Mouse (Mus musculus): Measurements from ENCODE around the gene Cenpm. TPM values are rescaled to one million over a fixed set of nuclear protein-coding genes. Genes with fewer than 3 reads are reported as not detected.
A peak's percentile ranks its signal among the peaks of the same experiment; 100 is the strongest.

Cenpm gene
- polyA plus RNA-seq, 1 experiment from 2014 or later, result 51.6 TPM

GRCm38 (mm10) chr15:82213222-82213621, 31.3 kb downstream of the Cenpm start:
- H3K4me3 ChIP-seq (replicated peaks; ENCODE audit: low read length), result no peak overlapping the region
- no peak overlapping the region for H3K27ac ChIP-seq (ENCODE audit: low read length)
- H3K27me3 ChIP-seq (ENCODE audit: control insufficient read depth, insufficient read depth, low read length), result peaks cover 78% of the 10 kb centered on the region
- H3K4me1 ChIP-seq (ENCODE audit: control insufficient read depth, insufficient read depth, low read length), result peaks cover 10% of the 10 kb centered on the region
- H3K36me3 ChIP-seq (ENCODE audit: control insufficient read depth, insufficient read depth, low read length), result no peaks in the 10 kb centered on the region
- no peak overlapping the region for H3K4me2 ChIP-seq (ENCODE audit: low read depth, low read length)
- no peak overlapping the region for H3K9ac ChIP-seq (ENCODE audit: low read length)
- ATAC-seq (ENCODE audit: insufficient read depth, low FRiP score), result no peak
- WGBS, result 18% methylated on average over 4 of the region's 4 CpGs
- H3K9me3 ChIP-seq (replicated peaks; ENCODE audit: control insufficient read depth, low read length), result no peaks in the 10 kb centered on the region

- Histone ChIP-seq H3K27ac (ENCODE audit: low read length) (no peak within 1 kb of the TSS), H3K4me3 (replicated peaks; ENCODE audit: low read length) (peak within 1 kb of the TSS; percentile 53), H3K36me3 (ENCODE audit: control insufficient read depth, insufficient read depth, low read length) (no peaks in the 10 kb centered on the region), H3K4me2 (ENCODE audit: low read depth, low read length) (peak within 1 kb of the TSS; percentile 86), H3K9me3 (replicated peaks; ENCODE audit: control insufficient read depth, low read length) (no peaks in the 10 kb centered on the region), H3K9ac (ENCODE audit: low read length) (peak within 1 kb of the TSS; percentile 60), H3K27me3 (ENCODE audit: control insufficient read depth, insufficient read depth, low read length) (peaks cover 78% of the 10 kb centered on the region), H3K4me1 (ENCODE audit: control insufficient read depth, insufficient read depth, low read length) (peaks cover 13% of the 10 kb centered on the region)
- ATAC-seq (ENCODE audit: insufficient read depth, low FRiP score), result no peak
- WGBS, result 1% methylated on average over 27 of the region's 34 CpGs
These were observed 31.8 kb downstream of the Cenpm start, which contains the start of gene Shisa8 for GRCm38 (mm10) chr15:82212752-82213063. Gene Shisa8, minus strand, starts transcription at chr15:82212815.

GRCm38 (mm10) chr15:82211911-82212751, 32.4 kb downstream of the Cenpm start:
- peaks cover 81% of the 10 kb centered on the region for H3K27me3 ChIP-seq (ENCODE audit: control insufficient read depth, insufficient read depth, low read length)
- no peaks in the 10 kb centered on the region for H3K9me3 ChIP-seq (replicated peaks; ENCODE audit: control insufficient read depth, low read length)
- H3K9ac ChIP-seq (ENCODE audit: low read length), result peak overlapping the region; percentile 60
- peak; percentile 51; the same call in 1 of the 2 replicates for ATAC-seq (ENCODE audit: insufficient read depth, low FRiP score)
- under 1% methylated on average over 107 of the region's 112 CpGs for WGBS
- H3K4me2 ChIP-seq (ENCODE audit: low read depth, low read length), result peak overlapping the region; percentile 86
- peaks cover 15% of the 10 kb centered on the region for H3K4me1 ChIP-seq (ENCODE audit: control insufficient read depth, insufficient read depth, low read length)
- H3K4me3 ChIP-seq (replicated peaks; ENCODE audit: low read length), result peak overlapping the region; percentile 53
- H3K27ac ChIP-seq (ENCODE audit: low read length), result no peak overlapping the region
- no peaks in the 10 kb centered on the region for H3K36me3 ChIP-seq (ENCODE audit: control insufficient read depth, insufficient read depth, low read length)

DNA sequence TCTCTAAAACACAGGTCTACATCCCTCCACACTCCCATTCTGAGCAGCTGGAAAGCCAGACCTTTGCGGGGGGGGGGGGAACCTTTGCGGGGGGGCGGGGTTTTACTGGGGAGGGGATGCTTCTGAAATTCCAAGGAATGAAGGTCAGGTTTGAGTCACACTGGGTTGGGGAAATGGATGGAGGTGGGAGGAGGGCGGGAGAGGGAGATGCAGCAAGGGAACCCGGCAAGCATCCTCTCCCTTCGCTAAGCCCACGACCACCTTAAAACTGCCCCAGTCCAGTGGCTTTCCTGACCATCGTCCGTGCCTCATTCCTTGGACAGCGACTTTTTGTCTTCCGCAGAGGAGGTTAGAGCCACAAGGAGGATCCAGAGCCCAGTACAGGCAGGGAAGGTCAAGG, 33.3 kb downstream of the Cenpm start:
- H3K9ac ChIP-seq (ENCODE audit: low read length), result no peak overlapping the region; the same call in 1 of the 2 replicates

DNA sequence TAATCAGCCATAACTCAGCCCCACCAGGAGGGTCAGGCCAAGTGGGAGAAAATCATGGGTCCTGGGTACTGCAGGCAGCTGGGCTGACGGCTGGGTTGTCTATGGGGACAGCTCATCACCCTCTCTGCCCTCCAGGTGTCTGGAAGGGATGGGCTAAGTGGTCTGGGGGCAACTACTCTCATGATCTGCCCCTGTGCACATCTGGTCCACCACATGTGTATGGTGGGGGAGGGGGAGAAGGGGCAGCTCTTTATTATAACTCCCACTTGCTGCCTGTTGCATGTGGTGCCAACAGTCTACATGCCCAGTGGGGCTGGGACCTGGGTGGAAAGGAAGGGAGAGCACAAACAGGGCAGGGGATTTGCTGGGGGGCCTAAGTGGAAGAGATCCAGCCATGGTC, 33.7 kb downstream of the Cenpm start:
- H3K4me3 ChIP-seq (replicated peaks; ENCODE audit: low read length), result no peak overlapping the region
- no peak for ATAC-seq (ENCODE audit: insufficient read depth, low FRiP score)
- H3K36me3 ChIP-seq (ENCODE audit: control insufficient read depth, insufficient read depth, low read length), result no peaks in the 10 kb centered on the region
- H3K9me3 ChIP-seq (replicated peaks; ENCODE audit: control insufficient read depth, low read length), result no peaks in the 10 kb centered on the region
- no peak overlapping the region for H3K4me2 ChIP-seq (ENCODE audit: low read depth, low read length)
- peaks cover 81% of the 10 kb centered on the region for H3K27me3 ChIP-seq (ENCODE audit: control insufficient read depth, insufficient read depth, low read length)
- no peak overlapping the region for H3K9ac ChIP-seq (ENCODE audit: low read length)
- 67% methylated on average over 1 of the region's 1 CpGs for WGBS
- no peak overlapping the region for H3K27ac ChIP-seq (ENCODE audit: low read length)
- peaks cover 15% of the 10 kb centered on the region for H3K4me1 ChIP-seq (ENCODE audit: control insufficient read depth, insufficient read depth, low read length)

More for the DNA sequence above, 33.3 kb downstream of the Cenpm start:
- Histone ChIP-seq H3K27ac (ENCODE audit: low read length) (no peak overlapping the region), H3K4me1 (ENCODE audit: control insufficient read depth, insufficient read depth, low read length) (peaks cover 15% of the 10 kb centered on the region), H3K4me3 (replicated peaks; ENCODE audit: low read length) (peak overlapping the region; percentile 53; the same call in 1 of the 2 replicates), H3K36me3 (ENCODE audit: control insufficient read depth, insufficient read depth, low read length) (no peaks in the 10 kb centered on the region), H3K27me3 (ENCODE audit: control insufficient read depth, insufficient read depth, low read length) (peaks cover 81% of the 10 kb centered on the region), H3K4me2 (ENCODE audit: low read depth, low read length) (peak overlapping the region; percentile 86; the same call in 1 of the 2 replicates), H3K9me3 (replicated peaks; ENCODE audit: control insufficient read depth, low read length) (no peaks in the 10 kb centered on the region)
- 5% methylated on average over 11 of the region's 11 CpGs for WGBS
- ATAC-seq (ENCODE audit: insufficient read depth, low FRiP score), result no peak

- Histone ChIP-seq H3K9ac (ENCODE audit: low read length) (no peak overlapping the region), H3K4me3 (replicated peaks; ENCODE audit: low read length) (no peak overlapping the region), H3K27me3 (ENCODE audit: control insufficient read depth, insufficient read depth, low read length) (peaks cover 77% of the 10 kb centered on the region), H3K27ac (ENCODE audit: low read length) (no peak overlapping the region), H3K4me1 (ENCODE audit: control insufficient read depth, insufficient read depth, low read length) (peaks cover 15% of the 10 kb centered on the region), H3K9me3 (replicated peaks; ENCODE audit: control insufficient read depth, low read length) (no peaks in the 10 kb centered on the region), H3K36me3 (ENCODE audit: control insufficient read depth, insufficient read depth, low read length) (peaks cover 5% of the 10 kb centered on the region; the same call in 1 of the 2 replicates), H3K4me2 (ENCODE audit: low read depth, low read length) (no peak overlapping the region)
- 80% methylated on average over 13 of the region's 13 CpGs for WGBS
- ATAC-seq (ENCODE audit: insufficient read depth, low FRiP score), result no peak
These were observed 35.1 kb downstream of the Cenpm start for GRCm38 (mm10) chr15:82209295-82210050.

GRCm38 (mm10) chr15:82208307-82208706, 36.2 kb downstream of the Cenpm start:
- H3K9me3 ChIP-seq (replicated peaks; ENCODE audit: control insufficient read depth, low read length), result no peaks in the 10 kb centered on the region

DNA sequence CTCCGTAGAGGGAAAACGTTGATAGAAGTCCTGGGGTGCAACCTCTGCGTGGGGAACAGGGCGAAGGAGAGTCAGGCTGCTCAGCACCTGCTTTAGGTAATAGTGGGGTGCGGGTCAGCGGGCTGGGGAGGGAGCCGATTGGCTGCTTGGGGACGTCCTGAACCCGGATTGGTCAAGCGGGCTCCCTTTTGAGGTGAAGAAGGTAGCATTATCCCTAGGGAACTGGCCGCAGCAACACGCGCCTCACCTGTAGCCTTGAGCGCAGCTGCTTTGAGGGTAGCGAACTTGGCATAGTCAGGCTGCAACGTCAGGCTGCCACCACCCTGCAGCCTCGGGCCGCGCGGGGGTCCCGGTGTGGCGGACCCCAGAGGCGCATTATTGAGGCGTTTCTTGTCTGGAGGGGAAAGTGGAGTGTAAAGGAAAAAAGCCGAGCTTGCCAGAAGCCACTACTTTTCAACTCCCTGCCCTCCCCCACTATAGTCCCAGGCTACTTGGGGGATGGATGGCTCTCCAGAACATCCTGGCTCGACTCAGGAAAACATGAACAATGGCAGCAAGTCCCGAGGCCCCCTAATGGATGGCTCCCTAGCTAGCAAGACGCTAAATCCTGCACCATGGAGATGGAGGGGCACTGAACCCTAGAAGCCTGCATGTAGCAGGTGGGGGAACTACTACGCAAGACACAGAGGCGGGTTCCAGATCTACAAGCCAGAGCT, 36.9 kb downstream of the Cenpm start:
- Histone ChIP-seq H3K36me3 (ENCODE audit: control insufficient read depth, insufficient read depth, low read length) (peaks cover 12% of the 10 kb centered on the region), H3K27ac (ENCODE audit: low read length) (no peak overlapping the region), H3K4me3 (replicated peaks; ENCODE audit: low read length) (no peak overlapping the region), H3K4me2 (ENCODE audit: low read depth, low read length) (no peak overlapping the region), H3K27me3 (ENCODE audit: control insufficient read depth, insufficient read depth, low read length) (peaks cover 60% of the 10 kb centered on the region), H3K9me3 (replicated peaks; ENCODE audit: control insufficient read depth, low read length) (no peaks in the 10 kb centered on the region), H3K4me1 (ENCODE audit: control insufficient read depth, insufficient read depth, low read length) (peaks cover 15% of the 10 kb centered on the region), H3K9ac (ENCODE audit: low read length) (no peak overlapping the region)
- no peak for ATAC-seq (ENCODE audit: insufficient read depth, low FRiP score)
- WGBS, result 24% methylated on average over 30 of the region's 30 CpGs

More at GRCm38 (mm10) chr15:82208307-82208706, 36.2 kb downstream of the Cenpm start:
- H3K4me2 ChIP-seq (ENCODE audit: low read depth, low read length), result no peak overlapping the region
- ATAC-seq (ENCODE audit: insufficient read depth, low FRiP score), result no peak
- H3K36me3 ChIP-seq (ENCODE audit: control insufficient read depth, insufficient read depth, low read length), result peaks cover 9% of the 10 kb centered on the region
- H3K27ac ChIP-seq (ENCODE audit: low read length), result no peak overlapping the region
- H3K4me1 ChIP-seq (ENCODE audit: control insufficient read depth, insufficient read depth, low read length), result peaks cover 15% of the 10 kb centered on the region
- H3K9ac ChIP-seq (ENCODE audit: low read length), result no peak overlapping the region
- H3K27me3 ChIP-seq (ENCODE audit: control insufficient read depth, insufficient read depth, low read length), result peaks cover 67% of the 10 kb centered on the region
- 77% methylated on average over 8 of the region's 8 CpGs for WGBS
- H3K4me3 ChIP-seq (replicated peaks; ENCODE audit: low read length), result no peak overlapping the region
